Comparison of ENCODE assay signal across 10 mouse cellular contexts in genomic region chr4:115133085-115133484, GRCm38 (mm10). TPM values are rescaled to one million over a fixed set of nuclear protein-coding genes. Genes with fewer than 3 reads are reported as not detected.
DNase-seq lines count a peak whose midpoint lies in the region; ATAC-seq lines count a peak whose summit lies in the region.
"Had no signal": no experiment of that assay in that cellular context is flagged by ENCODE, and none has a peak within 500 bp of the region (broad histone marks: within the 10 kb centered on the region; RNA-seq: fewer than 3 reads in every experiment).

No protein-coding gene starts in this region.

- H3K9ac ChIP-seq in forebrain, embryonic 15.5 days (replicated peaks), result no peak overlapping the region
- no peak overlapping the region for H3K9ac ChIP-seq in liver, embryonic 12.5 days
- H3K9ac ChIP-seq in neural tube, embryonic 15.5 days (replicated peaks), result peak overlapping the region; percentile 65; the same call in 1 of the 2 replicates

- H3K4me1 ChIP-seq in forebrain, embryonic 15.5 days, result peaks cover 6% of the 10 kb centered on the region
- H3K4me1 ChIP-seq in liver, embryonic 12.5 days, result peaks cover 12% of the 10 kb centered on the region; the same call in 1 of the 2 replicates
- peaks cover 11% of the 10 kb centered on the region; the same call in 1 of the 2 replicates for H3K4me1 ChIP-seq in neural tube, embryonic 15.5 days

- 7% methylated on average over 5 of the region's 5 CpGs for WGBS in forebrain, embryonic 15.5 days
- 3% methylated on average over 5 of the region's 5 CpGs for WGBS in liver, embryonic 12.5 days (ENCODE audit: insufficient replicate concordance)
- 11% methylated on average over 5 of the region's 5 CpGs for WGBS in neural tube, embryonic 15.5 days

- no peak overlapping the region for H3K27ac ChIP-seq in forebrain, embryonic 15.5 days (replicated peaks)
- H3K27ac ChIP-seq in liver, embryonic 12.5 days, result no peak overlapping the region
- 0 out of 2 replicates have a peak overlapping the region, but pooled peaks have one; percentile 86 for H3K27ac ChIP-seq in neural tube, embryonic 15.5 days (replicated peaks)

- peak overlapping the region; percentile 90 for H3K4me2 ChIP-seq in forebrain, embryonic 15.5 days (replicated peaks)
- peak overlapping the region; percentile 34; the same call in 1 of the 2 replicates for H3K4me2 ChIP-seq in liver, embryonic 12.5 days
- H3K4me2 ChIP-seq in neural tube, embryonic 15.5 days, result peak overlapping the region; percentile 75

- H3K4me3 ChIP-seq in forebrain, embryonic 15.5 days, result peak overlapping the region; percentile 57
- no peak overlapping the region; the same call in 1 of the 2 replicates for H3K4me3 ChIP-seq in liver, embryonic 12.5 days
- H3K4me3 ChIP-seq in neural tube, embryonic 15.5 days (replicated peaks), result peak overlapping the region; percentile 54

- intact Hi-C loops in left cerebral cortex, postnatal 25 days (cut with DNase I), result no loop called here
- intact Hi-C loops in left cerebral cortex, postnatal 4 days (cut with DNase I), result no loop called here

- no peaks in the 10 kb centered on the region for H3K36me3 ChIP-seq in forebrain, embryonic 15.5 days
- H3K36me3 ChIP-seq in liver, embryonic 12.5 days, result no peaks in the 10 kb centered on the region
- H3K36me3 ChIP-seq in neural tube, embryonic 15.5 days, result no peaks in the 10 kb centered on the region

- H3K9me3 ChIP-seq in forebrain, embryonic 15.5 days, result no peaks in the 10 kb centered on the region
- H3K9me3 ChIP-seq in liver, embryonic 12.5 days (replicated peaks), result no peaks in the 10 kb centered on the region
- H3K9me3 ChIP-seq in neural tube, embryonic 15.5 days (replicated peaks), result no peaks in the 10 kb centered on the region

- peak; percentile 32 to 50 for DNase-seq in left cerebral cortex, postnatal 25 days (ENCODE audit: low spot score in 2 of 2)
- DNase-seq in left cerebral cortex, postnatal 4 days, result no peak
- no peak for DNase-seq in MN1 (ENCODE audit: low spot score)
- no peak for DNase-seq in thymus, postnatal 10 days (ENCODE audit: low spot score in 2 of 2)
- DNase-seq in c-Kit-positive CD71-positive TER-119-positive erythroid progenitor cells, embryonic 14.5 days (ENCODE audit: low spot score), result no peak
- DNase-seq: lung, adult 2 months had no signal

- peaks cover 4% of the 10 kb centered on the region; the same call in 1 of the 2 replicates for H3K27me3 ChIP-seq in forebrain, embryonic 15.5 days
- peaks cover 25% of the 10 kb centered on the region for H3K27me3 ChIP-seq in liver, embryonic 12.5 days (replicated peaks)
- H3K27me3 ChIP-seq in neural tube, embryonic 15.5 days (replicated peaks), result no peaks in the 10 kb centered on the region; the same call in 1 of the 2 replicates

- peak; percentile 4; the same call in 1 of the 2 replicates for ATAC-seq in forebrain, embryonic 15.5 days (replicated peaks)
- peak; percentile 44; the same call in 1 of the 2 replicates for ATAC-seq in liver, embryonic 12.5 days
- 0 out of 2 replicates have a peak, but pooled peaks have one; percentile 4 for ATAC-seq in neural tube, embryonic 15.5 days (ENCODE audit: low FRiP score)
- ATAC-seq: Patski had no signal

RNA-seq across cellular contexts. Expression of gene Cyp4x1, which starts 1.0 kb away (rescaled TPM):
- total RNA-seq in left cerebral cortex, postnatal 25 days (2021), result 10 to 100 TPM; 11.6 to 13.8 TPM
- 10 to 100 TPM; 21.1 to 22.1 TPM for total RNA-seq in left cerebral cortex, postnatal 4 days (2021)
- 3.3 and 3.4 TPM in 2 replicates for polyA plus RNA-seq in forebrain, embryonic 15.5 days (2015; fragmentation: Nextera tagmentation; extraction: Ambion mirVana)
- polyA plus RNA-seq in liver, embryonic 12.5 days (2016; fragmentation: Nextera tagmentation; extraction: Ambion mirVana), result 0.08 and 0.14 TPM in 2 replicates
- polyA plus RNA-seq in neural tube, embryonic 15.5 days (2015; fragmentation: Nextera tagmentation; extraction: Ambion mirVana), result 9.1 and 10.3 TPM in 2 replicates
- polyA plus RNA-seq: lung, adult 2 months; Patski had no signal

RNA-seq across cellular contexts. Expression of gene Pdzk1ip1, which starts 44.6 kb away (rescaled TPM):
- total RNA-seq in left cerebral cortex, postnatal 25 days (2021), result 1 to 10 TPM in 1 of 2 experiments, under 1 TPM in 1; 0.71 to 1.1 TPM
- total RNA-seq in left cerebral cortex, postnatal 4 days (2021), result under 1 TPM; 0.84 to 0.95 TPM
- 0.60 and 1.2 TPM in 2 replicates for polyA plus RNA-seq in forebrain, embryonic 15.5 days (2015; fragmentation: Nextera tagmentation; extraction: Ambion mirVana)
- polyA plus RNA-seq in liver, embryonic 12.5 days (2016; fragmentation: Nextera tagmentation; extraction: Ambion mirVana), result 30.2 and 33.1 TPM in 2 replicates
- 3.0 and 6.7 TPM in 2 replicates for polyA plus RNA-seq in neural tube, embryonic 15.5 days (2015; fragmentation: Nextera tagmentation; extraction: Ambion mirVana)

Comparison
In these comparisons a context has a peak if more than half of its experiments do, and no peak if none do; other contexts are left out.
1. DNase-seq: peak in left cerebral cortex, postnatal 25 days (2 of 2); none in left cerebral cortex, postnatal 4 days (single experiment), MN1 (single experiment), thymus, postnatal 10 days (0 of 2) and c-Kit-positive CD71-positive TER-119-positive erythroid progenitor cells, embryonic 14.5 days (single experiment).
2. H3K4me2 ChIP-seq: peak in every context shown above with its lines; median percentile 90 in forebrain, embryonic 15.5 days; 75 in neural tube, embryonic 15.5 days; 34 in liver, embryonic 12.5 days.
3. Peak in every context shown above with its lines, with median percentiles within 50 percentile points of each other: ATAC-seq.